Mouse (Mus musculus) liver, embryonic 11.5 days (tissue): ENCODE measurements at regions not wholly inside any gene's neighbourhood (a gene's known extent, or its start where the extent isn't known, plus 50 kb on each side); places are given as distances from the start of the nearest gene placed in this dataset.
"Not testable (repeated sequence)": the region's sequence is repeated elsewhere in the genome, so short reads cannot be mapped to it uniquely, and the experiment has no call there.

ENCODE experiments used
- ATAC-seq: fragments of 200-750 bp; cut with Nextera tagmentation; replicated peaks from 2 replicates; pipeline ENCODE4 v1.8.0; 2017; ENCODE audit warnings: moderate number of reproducible peaks, mild to moderate bottlenecking, moderate TSS enrichment, moderate library complexity; ENCODE audit not compliant: low FRiP score
- DNase-seq: peaks from one replicate; pipeline ENCODE4 v3.0.0-alpha.2; 2017; ENCODE audit warnings: low spot score
- H3K27ac ChIP-seq: fragments of 300-500 bp; sonication (generic); 2 replicates; pipeline ENCODE4 v1.5.1; 2014; ENCODE audit warnings: mild to moderate bottlenecking, low read depth, low read length, control low read depth
- H3K27me3 ChIP-seq: fragments of 300-500 bp; sonication (generic); replicated peaks from 2 replicates; pipeline ENCODE4 v1.6.1; 2014; ENCODE audit warnings: low read length, mixed read lengths; ENCODE audit not compliant: control insufficient read depth, insufficient read depth
- H3K36me3 ChIP-seq: fragments of 300-500 bp; sonication (generic); 2 replicates; pipeline ENCODE4 v1.6.1; 2014; ENCODE audit warnings: mild to moderate bottlenecking, low read length, moderate library complexity, mixed read lengths; ENCODE audit not compliant: control insufficient read depth, insufficient read depth
- H3K4me1 ChIP-seq: fragments of 300-500 bp; sonication (generic); replicated peaks from 2 replicates; pipeline ENCODE4 v1.6.1; 2014; ENCODE audit warnings: low read length, mixed read lengths; ENCODE audit not compliant: control insufficient read depth, insufficient read depth
- H3K4me2 ChIP-seq: fragments of 300-500 bp; sonication (generic); 2 replicates; pipeline ENCODE4 v1.6.1; 2014; ENCODE audit warnings: mild to moderate bottlenecking, control low read depth, moderate library complexity
- H3K4me3 ChIP-seq: fragments of 300-500 bp; sonication (generic); 2 replicates; pipeline ENCODE4 v1.5.1; 2014; ENCODE audit warnings: low read depth, low read length, control low read depth
- H3K9ac ChIP-seq: fragments of 300-500 bp; sonication (generic); 2 replicates; pipeline ENCODE4 v1.6.1; 2014; ENCODE audit warnings: low read depth, low read length, control low read depth
- H3K9me3 ChIP-seq: fragments of 300-500 bp; sonication (generic); 2 replicates; pipeline ENCODE4 v1.6.1; 2016; ENCODE audit warnings: low read length, inconsistent platforms, mixed read lengths; ENCODE audit not compliant: control insufficient read depth
- WGBS: fragments of 180-500 bp; shearing (Covaris S2); extraction: QIAGEN DNeasy Blood & Tissue Kit; methylation state at CpG from one replicate; pipeline ENCODE4 v1.1.7; 2014; 5-methylcytosine and 5-hydroxymethylcytosine counted together

DNA sequence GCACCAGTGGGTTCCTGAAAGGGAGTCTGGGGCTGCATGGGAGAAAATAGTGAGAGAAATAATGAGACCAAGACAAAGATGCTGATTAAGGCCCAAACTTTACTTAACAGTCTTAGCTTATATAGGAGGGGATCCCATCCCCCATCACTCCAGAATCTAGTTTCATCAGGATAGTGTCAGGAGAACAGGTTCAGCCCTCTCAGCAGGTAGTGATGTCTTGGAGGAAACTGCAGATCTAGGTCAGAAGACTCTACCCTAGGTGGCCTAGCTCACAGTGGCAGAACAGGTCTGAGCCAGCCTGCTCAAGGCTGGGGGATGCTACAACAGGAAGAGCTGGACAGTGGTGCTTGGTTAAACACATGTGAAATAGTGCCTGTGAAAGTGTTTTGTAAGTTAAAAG lies 204.6 kb upstream of the Ngly1 start:
- Histone ChIP-seq H3K4me1 (no peaks in the 10 kb centered on the region), H3K27ac (no peak overlapping the region), H3K4me3 (no peak overlapping the region), H3K27me3 (no peaks in the 10 kb centered on the region), H3K4me2 (no peak overlapping the region), H3K9ac (no peak overlapping the region), H3K9me3 (no peaks in the 10 kb centered on the region), H3K36me3 (no peaks in the 10 kb centered on the region)
- ATAC-seq, result no peak
- DNase-seq, result no peak

DNA sequence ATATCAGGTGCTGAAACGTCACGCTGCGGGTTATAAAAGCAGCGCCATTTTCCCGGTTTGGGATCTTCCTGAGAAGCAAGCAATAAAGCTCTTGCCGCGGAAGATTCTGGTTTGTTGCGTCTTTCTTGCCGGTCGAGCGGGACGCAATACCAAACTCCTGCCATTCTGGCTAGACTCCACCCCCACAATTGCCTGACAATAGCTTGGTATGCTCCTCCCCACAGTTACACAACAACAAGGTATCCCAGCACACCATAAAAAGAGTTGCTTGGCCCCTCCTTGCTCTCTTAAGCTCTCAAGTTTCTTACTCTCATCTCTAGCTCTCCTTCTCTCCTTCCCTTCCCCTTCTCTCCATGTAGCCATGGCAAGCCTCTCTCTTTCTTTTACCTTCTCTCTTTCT lies 176.5 kb upstream of the Ngly1 start:
- H3K36me3 ChIP-seq, ATAC-seq, H3K9ac ChIP-seq, H3K4me2 ChIP-seq, H3K4me3 ChIP-seq, H3K9me3 ChIP-seq, DNase-seq, H3K27ac ChIP-seq, H3K4me1 ChIP-seq, H3K27me3 ChIP-seq: not testable (repeated sequence)
- WGBS, result 81% methylated on average over 7 of the region's 12 CpGs

DNA sequence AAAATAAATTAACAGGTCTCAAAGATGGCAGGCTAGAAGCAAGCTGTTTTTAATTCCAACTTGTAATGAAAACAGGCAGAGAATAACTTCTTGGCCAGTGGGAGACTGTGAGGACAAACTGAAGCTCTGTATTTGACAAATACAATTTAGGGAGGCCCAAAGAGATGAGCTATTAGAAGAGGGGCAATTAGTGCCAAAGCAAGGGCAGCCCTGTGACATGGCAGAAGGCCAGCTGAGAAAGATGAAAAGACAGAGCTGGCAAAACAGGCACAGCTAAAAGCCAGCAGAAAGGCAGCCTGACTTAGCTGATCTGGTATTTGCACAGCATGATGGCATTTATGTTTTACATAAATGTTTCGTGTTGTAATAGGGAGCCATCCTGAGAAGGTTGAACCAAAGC lies 175.0 kb upstream of the Ngly1 start:
- no peak for ATAC-seq
- H3K4me3 ChIP-seq, result no peak overlapping the region
- H3K27me3 ChIP-seq, result no peaks in the 10 kb centered on the region
- no peak overlapping the region for H3K9ac ChIP-seq
- no peaks in the 10 kb centered on the region for H3K9me3 ChIP-seq
- 55% methylated on average over 1 of the region's 1 CpGs for WGBS
- H3K36me3 ChIP-seq, result no peaks in the 10 kb centered on the region
- H3K4me2 ChIP-seq, result no peak overlapping the region
- no peak overlapping the region for H3K27ac ChIP-seq
- DNase-seq, result no peak
- no peaks in the 10 kb centered on the region for H3K4me1 ChIP-seq

DNA sequence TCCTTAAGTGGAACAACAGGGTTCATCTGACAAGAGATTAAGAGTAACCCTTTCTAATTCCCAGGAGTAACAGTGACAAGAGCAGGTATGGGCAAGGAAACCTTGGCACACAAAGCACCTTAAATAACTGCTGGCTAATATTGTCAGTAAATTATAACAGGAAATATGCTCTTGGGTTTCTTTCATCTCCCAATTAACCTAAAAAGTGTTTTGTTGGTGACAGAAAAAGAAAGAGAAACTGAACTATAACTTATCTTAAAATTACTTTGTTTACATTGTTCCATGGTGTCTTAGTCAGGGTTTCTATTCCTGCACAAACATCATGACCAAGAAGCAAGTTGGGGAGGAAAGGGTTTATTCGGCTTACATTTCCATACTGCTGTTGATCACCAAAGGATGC lies 170.0 kb upstream of the Ngly1 start:
- Histone ChIP-seq H3K4me3 (no peak overlapping the region), H3K27ac (no peak overlapping the region), H3K36me3 (no peaks in the 10 kb centered on the region), H3K27me3 (no peaks in the 10 kb centered on the region), H3K4me2 (no peak overlapping the region), H3K4me1 (no peaks in the 10 kb centered on the region), H3K9me3 (no peaks in the 10 kb centered on the region), H3K9ac (no peak overlapping the region)
- ATAC-seq (no peak), DNase-seq (no peak)
- WGBS, result 100% methylated on average over 1 of the region's 1 CpGs

DNA sequence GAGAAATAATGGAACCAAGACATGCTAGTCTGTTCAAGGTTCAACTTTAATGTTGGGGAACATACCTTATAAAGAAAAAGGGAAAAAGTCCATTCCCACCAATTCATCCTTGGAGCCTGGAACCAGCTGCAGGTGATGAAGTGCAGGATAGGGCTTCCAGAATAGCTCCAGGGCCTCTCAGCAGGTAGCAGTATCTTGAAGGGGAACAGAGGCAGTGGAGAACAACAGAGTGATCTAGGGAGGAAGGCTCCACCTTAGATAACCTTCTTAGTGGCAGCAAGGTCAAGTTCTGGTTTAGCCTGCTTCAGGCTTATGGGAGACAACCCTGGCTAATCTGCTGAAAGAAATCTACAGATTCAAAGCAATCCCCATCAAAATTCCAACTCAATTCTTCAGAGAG lies 161.8 kb upstream of the Ngly1 start:
- H3K36me3 ChIP-seq, H3K27ac ChIP-seq, H3K9ac ChIP-seq, H3K27me3 ChIP-seq, ATAC-seq, H3K9me3 ChIP-seq, DNase-seq, H3K4me1 ChIP-seq, H3K4me2 ChIP-seq, H3K4me3 ChIP-seq: not testable (repeated sequence)

DNA sequence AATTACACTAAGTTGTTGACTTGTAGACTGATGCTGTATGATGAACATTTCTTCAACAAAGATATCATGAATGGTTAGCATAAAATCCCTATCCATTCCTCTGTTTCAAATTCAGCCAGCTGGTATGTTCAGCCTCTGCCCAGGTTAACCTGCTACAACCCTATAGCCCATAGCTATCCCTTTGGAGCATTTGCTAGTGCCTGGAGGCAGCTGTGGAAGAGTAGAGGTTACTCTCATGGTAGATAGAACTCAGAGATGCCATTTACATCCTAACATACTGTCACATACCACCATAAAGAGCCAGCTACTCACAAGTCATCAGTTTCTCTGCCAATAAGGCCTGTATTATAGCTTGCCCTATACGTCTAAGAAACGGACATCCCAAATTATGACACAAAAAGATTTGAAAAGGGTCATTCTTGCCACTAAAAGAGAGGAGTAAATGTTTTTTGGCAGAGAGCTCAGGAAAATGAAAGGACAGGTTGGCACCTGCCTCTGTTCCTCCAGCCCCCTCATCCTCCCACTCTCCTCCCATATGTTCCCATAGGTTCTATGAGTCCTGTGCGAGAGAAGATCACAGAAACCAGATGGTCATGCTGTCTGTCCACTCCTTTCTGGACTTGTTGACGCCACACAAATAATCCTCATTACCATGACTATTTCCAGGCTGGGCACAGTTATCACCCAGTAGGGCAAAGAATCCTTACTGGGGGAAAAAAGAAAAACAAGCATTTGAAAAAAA lies 156.5 kb upstream of the Ngly1 start:
- 84% methylated on average over 4 of the region's 4 CpGs for WGBS
- no peak overlapping the region for H3K9ac ChIP-seq
- DNase-seq, result no peak

DNA sequence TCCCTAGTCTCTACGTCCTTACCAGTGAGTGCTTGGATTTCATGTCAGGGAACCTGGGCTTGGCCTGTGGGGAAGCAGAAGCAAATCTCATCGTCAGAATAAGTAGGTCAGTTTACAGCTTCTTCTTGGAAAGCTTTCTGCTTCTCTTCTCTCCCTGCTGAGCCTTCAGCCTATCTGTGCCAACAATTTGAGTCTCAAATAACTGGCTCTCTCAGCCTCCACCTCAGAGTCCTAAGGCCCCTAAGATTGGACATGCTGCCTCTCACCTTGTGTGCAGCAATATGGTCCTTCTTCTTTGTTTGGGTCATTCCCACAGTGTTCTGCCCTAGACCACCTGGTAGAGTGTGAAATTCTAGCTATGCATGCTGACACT lies 156.0 kb upstream of the Ngly1 start:
- Histone ChIP-seq H3K27me3 (no peaks in the 10 kb centered on the region), H3K9me3 (no peaks in the 10 kb centered on the region), H3K27ac (no peak overlapping the region), H3K9ac (no peak overlapping the region), H3K36me3 (no peaks in the 10 kb centered on the region), H3K4me2 (no peak overlapping the region), H3K4me3 (no peak overlapping the region), H3K4me1 (no peaks in the 10 kb centered on the region)
- DNase-seq (no peak), ATAC-seq (no peak)
- WGBS, result 61% methylated on average over 2 of the region's 2 CpGs

More for the DNA sequence above, 156.5 kb upstream of the Ngly1 start:
- no peak overlapping the region for H3K27ac ChIP-seq
- H3K27me3 ChIP-seq, result no peaks in the 10 kb centered on the region
- no peaks in the 10 kb centered on the region for H3K9me3 ChIP-seq
- no peaks in the 10 kb centered on the region for H3K4me1 ChIP-seq
- ATAC-seq, result no peak
- no peaks in the 10 kb centered on the region for H3K36me3 ChIP-seq
- no peak overlapping the region for H3K4me3 ChIP-seq
- H3K4me2 ChIP-seq, result no peak overlapping the region

DNA sequence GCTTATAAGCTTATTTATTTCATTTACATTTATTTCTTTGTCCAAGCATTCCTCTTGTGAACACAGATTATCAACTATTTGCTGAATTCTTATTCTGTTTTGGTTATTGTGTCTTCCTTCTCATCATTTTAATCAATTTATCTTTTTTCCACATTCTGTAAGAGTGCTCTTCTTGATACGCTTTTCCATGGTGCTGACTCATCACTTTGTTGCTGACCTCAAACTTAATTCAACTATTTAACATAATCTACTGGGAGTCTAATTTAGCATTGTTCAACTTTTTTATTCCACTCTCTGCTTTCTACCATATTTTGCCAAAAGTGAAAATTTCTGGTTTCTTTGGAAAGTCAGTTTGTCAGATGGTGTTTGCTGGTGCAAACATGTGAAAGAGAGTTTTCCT lies 139.7 kb upstream of the Ngly1 start:
- H3K9ac ChIP-seq, result no peak overlapping the region
- no peaks in the 10 kb centered on the region for H3K27me3 ChIP-seq
- H3K27ac ChIP-seq, result no peak overlapping the region
- H3K4me1 ChIP-seq, result no peaks in the 10 kb centered on the region
- H3K4me2 ChIP-seq, result no peak overlapping the region
- no peaks in the 10 kb centered on the region for H3K9me3 ChIP-seq
- WGBS, result 80% methylated on average over 1 of the region's 1 CpGs
- no peaks in the 10 kb centered on the region for H3K36me3 ChIP-seq
- DNase-seq (no peak), ATAC-seq (no peak)
- H3K4me3 ChIP-seq, result no peak overlapping the region

DNA sequence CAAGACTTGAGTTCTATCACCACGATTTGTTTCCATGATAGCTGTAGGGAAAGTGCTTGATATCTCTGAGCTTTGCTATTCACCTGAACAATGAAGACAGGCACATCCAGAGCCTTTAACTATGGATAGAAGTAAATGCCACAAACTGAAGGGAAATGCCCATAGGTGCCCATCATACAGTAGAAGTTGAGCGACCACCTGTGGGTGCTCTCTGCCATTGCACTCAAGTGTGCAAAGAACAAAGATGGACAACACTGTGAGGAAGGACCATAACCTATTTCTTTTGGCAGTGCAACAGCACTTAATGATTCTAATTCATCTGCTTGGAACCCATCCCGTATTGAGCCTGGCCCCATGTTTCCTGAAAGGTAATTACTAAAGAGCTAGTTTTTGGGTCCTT lies 116.4 kb upstream of the Ngly1 start:
- no peak for ATAC-seq
- WGBS, result 82% methylated on average over 3 of the region's 3 CpGs

More for the DNA sequence above, 116.4 kb upstream of the Ngly1 start:
- Histone ChIP-seq H3K27me3 (no peaks in the 10 kb centered on the region), H3K4me2 (no peak overlapping the region), H3K4me1 (no peaks in the 10 kb centered on the region), H3K27ac (no peak overlapping the region), H3K9ac (no peak overlapping the region), H3K36me3 (no peaks in the 10 kb centered on the region), H3K4me3 (no peak overlapping the region), H3K9me3 (no peaks in the 10 kb centered on the region)
- DNase-seq, result no peak
